Comparison of ENCODE assay signal across 8 mouse cellular contexts in genomic region chr12:108605521-108606281, GRCm38 (mm10). TPM values are rescaled to one million over a fixed set of nuclear protein-coding genes. Genes with fewer than 3 reads are reported as not detected.
DNase-seq lines count a peak whose midpoint lies in the region; ATAC-seq and TF ChIP-seq lines count a peak whose summit lies in the region.

No protein-coding gene starts in this region.

- H3K4me3 ChIP-seq in heart, embryonic 13.5 days = no peak overlapping the region
- H3K4me3 ChIP-seq in heart, embryonic 11.5 days (ENCODE audit: low read depth, low read length) = no peak overlapping the region
- peak overlapping the region; percentile 11 for H3K4me3 ChIP-seq in forebrain, embryonic 12.5 days (replicated peaks)
- peak overlapping the region; percentile 47 for H3K4me3 ChIP-seq in left cerebral cortex, adult 2 months

- TF ChIP-seq CTCF in left cerebral cortex, adult 2 months (IDR thresholded peaks at IDR 0.05) = no peak

- no peak overlapping the region for H3K27ac ChIP-seq in heart, embryonic 13.5 days (replicated peaks)
- no peak overlapping the region for H3K27ac ChIP-seq in heart, embryonic 11.5 days (ENCODE audit: low read depth, low read length)
- peak overlapping the region; percentile 86 for H3K27ac ChIP-seq in forebrain, embryonic 12.5 days
- peak overlapping the region; percentile 66 for H3K27ac ChIP-seq in left cerebral cortex, adult 2 months

- 51% methylated on average over 12 of the region's 12 CpGs for WGBS in heart, embryonic 13.5 days
- 55% methylated on average over 12 of the region's 12 CpGs for WGBS in heart, embryonic 11.5 days (ENCODE audit: insufficient replicate concordance)
- WGBS in forebrain, embryonic 12.5 days = 15% methylated on average over 12 of the region's 12 CpGs

- no peaks in the 10 kb centered on the region for H3K36me3 ChIP-seq in heart, embryonic 13.5 days
- no peaks in the 10 kb centered on the region for H3K36me3 ChIP-seq in heart, embryonic 11.5 days (ENCODE audit: control insufficient read depth, insufficient read depth, low read length)
- H3K36me3 ChIP-seq in forebrain, embryonic 12.5 days (replicated peaks) = no peaks in the 10 kb centered on the region

- peak overlapping the region; percentile 49 for H3K4me2 ChIP-seq in heart, embryonic 13.5 days
- no peak overlapping the region for H3K4me2 ChIP-seq in heart, embryonic 11.5 days
- peak overlapping the region; percentile 48 for H3K4me2 ChIP-seq in forebrain, embryonic 12.5 days

- intact Hi-C loops in left cerebral cortex, adult 2 months (cut with DNase I) = loop anchor here (2.0 kb wide), 1 partner anchor 51 kb away; the partner anchor contains the start of gene Evl

- H3K27me3 ChIP-seq in heart, embryonic 13.5 days (replicated peaks) = no peaks in the 10 kb centered on the region
- no peaks in the 10 kb centered on the region for H3K27me3 ChIP-seq in heart, embryonic 11.5 days (ENCODE audit: control insufficient read depth, insufficient read depth, low read length)
- no peaks in the 10 kb centered on the region for H3K27me3 ChIP-seq in forebrain, embryonic 12.5 days

- no peak for ATAC-seq in heart, embryonic 13.5 days (ENCODE audit: extremely low read depth, insufficient number of reproducible peaks, low FRiP score, low TSS enrichment)
- no peak for ATAC-seq in heart, embryonic 11.5 days (replicated peaks; ENCODE audit: insufficient number of reproducible peaks, low FRiP score, low TSS enrichment)
- peak; percentile 81 for ATAC-seq in forebrain, embryonic 12.5 days (ENCODE audit: low FRiP score)

- no peaks in the 10 kb centered on the region for H3K9me3 ChIP-seq in heart, embryonic 13.5 days
- no peaks in the 10 kb centered on the region for H3K9me3 ChIP-seq in heart, embryonic 11.5 days (replicated peaks; ENCODE audit: control insufficient read depth, low read length)
- H3K9me3 ChIP-seq in forebrain, embryonic 12.5 days = no peaks in the 10 kb centered on the region

- peaks cover 63% of the 10 kb centered on the region for H3K4me1 ChIP-seq in heart, embryonic 13.5 days
- peaks cover 36% of the 10 kb centered on the region for H3K4me1 ChIP-seq in heart, embryonic 11.5 days (ENCODE audit: control insufficient read depth, insufficient read depth, low read length)
- H3K4me1 ChIP-seq in forebrain, embryonic 12.5 days = peaks cover 46% of the 10 kb centered on the region

- H3K9ac ChIP-seq in heart, embryonic 13.5 days = no peak overlapping the region
- H3K9ac ChIP-seq in heart, embryonic 11.5 days (ENCODE audit: low read depth, low read length) = no peak overlapping the region; the same call in 1 of the 2 replicates
- H3K9ac ChIP-seq in forebrain, embryonic 12.5 days = peak overlapping the region; percentile 48; the same call in 1 of the 2 replicates

- peak; percentile 21 to 56 for DNase-seq in left cerebral cortex, adult 2 months (ENCODE audit: extremely low spot score in 1 of 2, low spot score in 2 of 2)
- peak; percentile 61 for DNase-seq in retina, postnatal 1 day
- no peak for DNase-seq in cerebellum, adult 11-12 months
- DNase-seq in thymus, postnatal 36 days = no peak
- no peak for DNase-seq in T-cell, adult 2 months (ENCODE audit: low spot score)

RNA-seq across cellular contexts. Expression of gene Evl, which starts 51.2 kb away (rescaled TPM):
- 30.6 and 36.1 TPM in 2 replicates for polyA plus RNA-seq in heart, embryonic 13.5 days (2015; fragmentation: Nextera tagmentation; extraction: Ambion mirVana)
- 49.9 and 51.0 TPM in 2 replicates for polyA plus RNA-seq in heart, embryonic 11.5 days (2014; fragmentation: Nextera tagmentation; extraction: Ambion mirVana)
- polyA plus RNA-seq in forebrain, embryonic 12.5 days (2016; fragmentation: Nextera tagmentation; extraction: Ambion mirVana) = 121 and 124 TPM in 2 replicates
- total RNA-seq in left cerebral cortex, adult 2 months (2021) = 100 to 1,000 TPM; 242 to 249 TPM

Comparison
In these comparisons a context has a peak if more than half of its experiments do, and no peak if none do; other contexts are left out.
1. H3K27ac ChIP-seq: peak in forebrain, embryonic 12.5 days (single experiment) and left cerebral cortex, adult 2 months (single experiment); none in heart, embryonic 13.5 days (single experiment) and heart, embryonic 11.5 days (single experiment).
2. H3K4me3 ChIP-seq: peak in forebrain, embryonic 12.5 days (single experiment) and left cerebral cortex, adult 2 months (single experiment); none in heart, embryonic 13.5 days (single experiment) and heart, embryonic 11.5 days (single experiment).
3. DNase-seq: peak in left cerebral cortex, adult 2 months (2 of 2) and retina, postnatal 1 day (single experiment); none in cerebellum, adult 11-12 months (single experiment), thymus, postnatal 36 days (0 of 2) and T-cell, adult 2 months (single experiment).